In genomic region chr4:82507541-82508280, GRCm38 (mm10) we compare ENCODE assay signal across 8 mouse cellular contexts.
DNase-seq lines count a peak whose midpoint lies in the region; ATAC-seq and TF ChIP-seq lines count a peak whose summit lies in the region.

No protein-coding gene starts in this region.

- H3K4me2 ChIP-seq in forebrain, postnatal 0 days (ENCODE audit: low read depth): peak overlapping the region; percentile 92
- peak overlapping the region; percentile 97 for H3K4me2 ChIP-seq in intestine, embryonic 15.5 days (replicated peaks)

- 5% methylated on average over 15 of the region's 15 CpGs for WGBS in forebrain, postnatal 0 days
- 8% methylated on average over 15 of the region's 15 CpGs for WGBS in intestine, embryonic 15.5 days

- no peaks in the 10 kb centered on the region for H3K27me3 ChIP-seq in forebrain, postnatal 0 days (ENCODE audit: insufficient read depth, low read length)
- H3K27me3 ChIP-seq in intestine, embryonic 15.5 days (replicated peaks): no peaks in the 10 kb centered on the region

- H3K4me3 ChIP-seq in forebrain, postnatal 0 days (ENCODE audit: low read depth, low read length): peak overlapping the region; percentile 79
- peak overlapping the region; percentile 95 for H3K4me3 ChIP-seq in intestine, embryonic 15.5 days (replicated peaks)

- peak overlapping the region; percentile 92 for H3K9ac ChIP-seq in forebrain, postnatal 0 days
- H3K9ac ChIP-seq in intestine, embryonic 15.5 days: peak overlapping the region; percentile 99

- no peak for TF ChIP-seq CTCF in forebrain, postnatal 0 days (IDR thresholded peaks at IDR 0.05; ENCODE audit: low read depth)

- peak; percentile 57 for DNase-seq in cerebellum, adult 11-12 months
- peak; percentile 81 for DNase-seq in adrenal gland, postnatal 10 days
- DNase-seq in forebrain, postnatal 0 days: peak; percentile 76
- peak; percentile 51 for DNase-seq in lung, postnatal 36 days
- DNase-seq in left cerebral cortex, adult 8-10 months (ENCODE audit: low spot score in 2 of 2): no peak

- no peak for ATAC-seq in cerebellum, adult (ENCODE audit: insufficient number of reproducible peaks, low FRiP score, low TSS enrichment)
- no peak for ATAC-seq in forebrain, postnatal 0 days
- ATAC-seq in intestine, embryonic 15.5 days: no peak
- no peak for ATAC-seq in frontal cortex, adult (ENCODE audit: low TSS enrichment)

- no peaks in the 10 kb centered on the region for H3K9me3 ChIP-seq in forebrain, postnatal 0 days (ENCODE audit: low read length)
- H3K9me3 ChIP-seq in intestine, embryonic 15.5 days: no peaks in the 10 kb centered on the region

- H3K27ac ChIP-seq in forebrain, postnatal 0 days (ENCODE audit: low read depth, low read length): peak overlapping the region; percentile 100
- peak overlapping the region; percentile 100 for H3K27ac ChIP-seq in intestine, embryonic 15.5 days

- peaks cover 6% of the 10 kb centered on the region; the same call in 1 of the 2 replicates for H3K4me1 ChIP-seq in forebrain, postnatal 0 days (ENCODE audit: insufficient read depth)
- H3K4me1 ChIP-seq in intestine, embryonic 15.5 days (replicated peaks): peaks cover 16% of the 10 kb centered on the region

- H3K36me3 ChIP-seq in forebrain, postnatal 0 days (ENCODE audit: insufficient read depth): no peaks in the 10 kb centered on the region
- no peaks in the 10 kb centered on the region for H3K36me3 ChIP-seq in intestine, embryonic 15.5 days

Comparison
In these comparisons a context has a peak if more than half of its experiments do, and no peak if none do; other contexts are left out.
1. DNase-seq: peak in cerebellum, adult 11-12 months (single experiment), adrenal gland, postnatal 10 days (single experiment), forebrain, postnatal 0 days (single experiment) and lung, postnatal 36 days (single experiment); none in left cerebral cortex, adult 8-10 months (0 of 2).